Mouse (Mus musculus): ENCODE measurements around the gene Pla2g3.

Gene Pla2g3

GRCm38 (mm10) chr11:3494857-3495256, 6.8 kb downstream of the Pla2g3 start:
- DNase-seq (ENCODE audit: low spot score), result no peak

- DNase-seq (ENCODE audit: low spot score), result no peak
Measured at GRCm38 (mm10) chr11:3495496-3495895, 7.4 kb downstream of the Pla2g3 start.

GRCm38 (mm10) chr11:3496756-3497155, 8.7 kb downstream of the Pla2g3 start:
- no peak for DNase-seq (ENCODE audit: low spot score)

DNA sequence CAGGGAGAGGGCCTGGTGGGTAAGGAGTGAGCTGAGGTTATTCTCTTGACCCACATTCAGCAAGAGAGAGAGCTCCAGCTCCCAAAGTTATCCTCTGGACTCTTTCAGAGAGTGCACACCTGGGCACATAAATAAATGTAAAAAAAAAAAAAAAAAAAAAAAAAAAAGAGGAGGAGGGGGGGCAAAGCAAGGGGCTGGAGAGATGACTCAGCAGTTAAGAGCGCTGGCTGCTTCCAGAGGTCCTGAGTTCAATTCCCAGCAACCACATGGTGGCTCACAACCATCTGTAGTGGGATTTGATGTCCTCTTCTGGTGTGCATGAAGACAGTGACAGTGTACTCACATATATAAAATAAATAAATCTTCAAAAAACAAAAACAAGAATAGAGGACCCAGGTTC, 9.2 kb downstream of the Pla2g3 start:
- no peak for DNase-seq (ENCODE audit: low spot score)

- no peak for DNase-seq (ENCODE audit: low spot score)
Measured at GRCm38 (mm10) chr11:3502057-3502456, 14.0 kb downstream of the Pla2g3 start.

DNA sequence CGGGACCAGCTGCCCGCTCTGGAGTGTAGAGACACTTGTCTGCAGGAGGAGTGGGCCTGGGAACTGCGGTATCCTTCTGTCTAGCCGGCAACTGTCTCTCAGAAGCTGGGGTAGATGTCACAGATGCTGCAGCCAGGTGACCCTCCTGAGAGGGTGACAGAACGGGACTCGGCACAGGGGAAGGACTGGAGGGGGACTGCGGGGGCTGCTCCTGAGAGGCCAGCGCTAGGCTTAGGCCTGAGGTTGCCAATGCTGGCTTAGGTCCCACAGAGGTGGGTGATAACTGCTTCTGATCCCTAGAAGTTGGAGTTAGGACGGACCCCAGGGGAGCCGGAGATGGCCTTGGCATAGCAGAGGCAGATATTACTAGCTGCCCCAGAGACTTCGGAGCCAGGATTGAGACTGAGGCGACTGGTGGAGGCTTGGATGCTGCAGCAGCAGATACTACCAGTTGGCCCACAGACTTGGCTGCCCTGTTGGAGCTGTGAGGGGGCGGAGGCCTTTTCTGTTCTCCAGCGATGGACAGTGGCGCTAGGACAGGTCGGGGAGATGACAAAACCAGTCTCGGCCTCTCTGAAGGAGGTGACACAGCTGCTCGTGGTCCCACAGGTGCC, 14.5 kb downstream of the Pla2g3 start:
- no peak for DNase-seq (ENCODE audit: low spot score)

DNA sequence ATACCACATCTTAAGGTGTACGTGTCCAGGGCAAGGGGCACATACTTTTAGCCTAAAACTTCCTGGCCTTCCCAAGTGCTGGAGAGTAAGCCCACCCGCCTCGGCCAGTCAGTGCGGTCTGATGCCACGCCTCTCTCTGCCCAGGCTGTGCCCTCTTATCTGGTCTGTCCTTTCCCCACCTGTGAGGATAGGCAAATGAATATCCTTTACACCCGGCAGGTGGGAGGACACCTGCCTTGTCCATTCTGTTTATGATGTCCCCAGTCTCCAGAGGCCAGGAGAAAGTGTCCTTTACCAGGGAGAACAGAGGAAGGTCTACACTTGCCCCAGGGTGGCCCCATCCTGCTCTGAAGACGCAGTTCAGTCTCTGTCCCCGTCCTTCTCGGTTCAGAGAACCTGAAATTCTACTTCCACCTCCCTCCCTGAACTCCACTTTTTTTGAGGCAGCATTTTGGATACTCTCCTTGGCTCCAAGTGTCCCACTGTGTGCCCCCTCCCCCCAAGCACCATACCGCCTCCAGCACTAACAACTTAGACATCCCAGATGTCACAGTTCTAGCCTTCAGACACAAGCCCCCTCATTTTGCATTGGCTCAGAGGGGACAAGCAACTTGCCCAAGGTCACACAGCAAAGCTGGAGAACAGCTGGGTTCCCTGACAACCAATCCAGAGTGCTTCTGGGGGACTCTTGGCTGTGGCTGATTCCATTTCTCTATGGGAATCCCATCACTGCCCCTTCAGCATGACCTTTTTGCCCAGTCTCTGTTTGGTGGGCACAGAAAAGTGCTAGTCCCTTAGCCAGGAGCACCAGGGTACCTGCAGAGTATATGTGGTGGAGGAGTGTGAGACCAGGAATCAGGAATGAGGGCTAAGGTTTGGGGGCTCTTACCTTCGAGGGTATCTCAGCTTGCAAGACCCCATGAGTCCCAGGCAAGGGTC, 15.9 kb downstream of the Pla2g3 start:
- no peak for DNase-seq (ENCODE audit: low spot score)

- no peak for DNase-seq (ENCODE audit: low spot score)
Measured at GRCm38 (mm10) chr11:3508226-3508625, 20.1 kb downstream of the Pla2g3 start.

DNA sequence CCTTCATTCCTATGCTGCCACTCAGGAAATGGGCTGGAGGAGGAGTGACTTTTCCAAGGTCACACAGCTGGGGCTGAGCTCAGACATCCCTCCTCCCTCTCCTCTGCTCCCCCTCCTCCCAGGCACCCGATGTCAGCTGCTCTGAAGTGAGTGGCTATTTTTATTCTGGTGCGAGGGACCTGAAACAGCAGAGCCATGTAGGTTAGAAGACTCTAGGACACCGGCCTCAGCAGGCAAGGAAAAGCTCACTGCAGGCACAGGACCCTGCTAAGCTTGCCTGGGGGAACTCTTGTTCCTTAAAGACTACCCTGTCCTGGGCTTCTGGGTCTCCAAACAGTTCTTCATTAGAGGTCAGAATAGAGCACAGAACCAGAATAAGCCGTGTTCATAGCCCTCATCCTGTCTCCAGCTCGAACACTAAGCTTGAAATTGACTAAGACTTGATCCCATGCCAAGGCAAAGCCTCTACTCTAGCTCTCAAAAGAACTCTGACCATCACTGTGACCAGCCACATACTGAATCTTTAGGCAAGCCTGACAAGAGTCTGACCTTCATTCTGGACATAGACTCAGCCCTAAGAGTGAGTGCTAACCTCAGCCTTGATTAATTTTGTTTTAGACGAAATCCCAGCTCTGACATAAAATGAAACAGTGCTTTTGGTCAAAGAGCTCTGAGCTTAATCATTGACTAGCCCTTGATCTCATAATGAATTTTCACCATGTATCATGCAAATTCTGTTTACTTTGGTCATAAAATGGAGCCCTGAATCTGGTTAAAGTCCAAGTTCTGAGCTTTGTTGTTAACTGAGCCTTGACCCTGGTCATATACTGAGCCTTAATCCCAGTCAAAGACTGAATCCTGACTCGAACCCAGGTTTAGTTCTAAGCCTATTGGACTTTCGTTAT, 21.3 kb downstream of the Pla2g3 start:
- no peak for DNase-seq (ENCODE audit: low spot score)

DNA sequence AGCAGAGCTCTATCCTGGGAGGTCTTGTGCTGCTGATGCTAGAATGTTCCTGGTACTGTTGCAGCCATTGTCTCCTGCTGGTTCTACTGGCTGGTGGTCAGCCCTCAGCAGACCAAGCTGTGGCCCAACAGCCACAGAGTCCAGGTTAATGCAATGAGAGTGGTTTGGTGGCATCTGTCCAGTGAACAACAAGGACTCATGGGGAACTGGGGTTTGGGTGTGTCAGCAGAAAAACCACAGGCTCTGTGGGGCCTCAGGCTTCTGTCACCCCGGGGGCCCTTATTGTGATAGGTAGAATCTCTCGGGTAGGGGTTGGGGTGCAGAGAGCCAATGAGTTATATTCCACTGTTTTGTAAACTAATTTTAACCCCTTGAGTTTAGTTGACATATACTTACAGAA, 22.2 kb downstream of the Pla2g3 start:
- DNase-seq (ENCODE audit: low spot score), result no peak

GRCm38 (mm10) chr11:3513291-3513690, 25.2 kb downstream of the Pla2g3 start:
- DNase-seq (ENCODE audit: low spot score), result no peak

DNA sequence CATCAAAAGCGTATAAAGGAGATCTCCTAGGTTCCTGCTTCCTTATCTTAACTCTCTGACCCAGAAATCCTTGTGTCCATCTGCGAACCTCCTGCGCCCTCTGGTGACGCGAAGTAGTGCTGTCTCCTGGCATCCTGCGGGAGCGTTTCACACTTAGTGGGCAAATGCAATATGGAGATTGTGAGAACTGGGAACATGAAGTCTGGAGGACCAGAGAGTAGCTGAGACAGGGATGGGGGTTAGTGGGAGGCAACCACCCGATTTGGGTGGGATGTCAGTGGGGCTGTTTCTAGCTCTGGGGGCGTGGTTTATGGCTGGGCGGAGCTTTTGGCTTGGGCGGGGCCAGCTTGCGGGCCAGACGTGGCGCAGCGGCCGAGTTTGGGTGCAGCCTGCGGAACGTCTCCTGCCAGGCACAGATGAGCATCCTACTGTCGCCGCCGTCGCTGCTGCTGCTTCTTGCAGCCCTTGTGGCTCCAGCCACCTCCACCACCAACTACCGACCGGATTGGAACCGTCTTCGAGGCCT, 26.5 kb downstream of the Pla2g3 start, which contains the start of gene Selenom:
Selenom (plus strand) TSS at position 156 of the 526 bp plus-strand sequence.
- peak; percentile 89 for DNase-seq (ENCODE audit: low spot score)

DNA sequence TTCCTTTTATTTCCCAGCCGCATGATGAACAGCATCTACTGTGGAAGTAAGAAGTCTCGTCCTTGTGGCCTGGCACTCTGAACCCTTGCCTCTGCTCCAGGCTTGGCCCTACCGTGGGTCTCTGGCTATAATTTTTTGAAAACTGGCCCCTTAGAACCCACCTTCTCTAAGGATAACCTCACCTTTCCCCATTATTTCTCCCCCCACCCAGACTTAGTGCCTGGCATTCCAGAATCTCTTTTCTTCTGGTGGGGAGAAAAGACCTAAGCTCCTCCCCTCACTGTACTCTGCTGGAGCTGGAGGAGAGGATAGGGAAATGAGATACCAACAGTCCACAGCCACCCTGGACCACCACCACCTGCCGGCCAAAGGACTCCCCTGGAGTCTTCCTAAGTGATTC, 27.1 kb downstream of the Pla2g3 start:
- peak; percentile 15 for DNase-seq (ENCODE audit: low spot score)

GRCm38 (mm10) chr11:3515637-3516036, 27.6 kb downstream of the Pla2g3 start:
- DNase-seq (ENCODE audit: low spot score), result no peak

- DNase-seq (ENCODE audit: low spot score), result no peak
Measured at GRCm38 (mm10) chr11:3516121-3516520, 28.0 kb downstream of the Pla2g3 start.

DNA sequence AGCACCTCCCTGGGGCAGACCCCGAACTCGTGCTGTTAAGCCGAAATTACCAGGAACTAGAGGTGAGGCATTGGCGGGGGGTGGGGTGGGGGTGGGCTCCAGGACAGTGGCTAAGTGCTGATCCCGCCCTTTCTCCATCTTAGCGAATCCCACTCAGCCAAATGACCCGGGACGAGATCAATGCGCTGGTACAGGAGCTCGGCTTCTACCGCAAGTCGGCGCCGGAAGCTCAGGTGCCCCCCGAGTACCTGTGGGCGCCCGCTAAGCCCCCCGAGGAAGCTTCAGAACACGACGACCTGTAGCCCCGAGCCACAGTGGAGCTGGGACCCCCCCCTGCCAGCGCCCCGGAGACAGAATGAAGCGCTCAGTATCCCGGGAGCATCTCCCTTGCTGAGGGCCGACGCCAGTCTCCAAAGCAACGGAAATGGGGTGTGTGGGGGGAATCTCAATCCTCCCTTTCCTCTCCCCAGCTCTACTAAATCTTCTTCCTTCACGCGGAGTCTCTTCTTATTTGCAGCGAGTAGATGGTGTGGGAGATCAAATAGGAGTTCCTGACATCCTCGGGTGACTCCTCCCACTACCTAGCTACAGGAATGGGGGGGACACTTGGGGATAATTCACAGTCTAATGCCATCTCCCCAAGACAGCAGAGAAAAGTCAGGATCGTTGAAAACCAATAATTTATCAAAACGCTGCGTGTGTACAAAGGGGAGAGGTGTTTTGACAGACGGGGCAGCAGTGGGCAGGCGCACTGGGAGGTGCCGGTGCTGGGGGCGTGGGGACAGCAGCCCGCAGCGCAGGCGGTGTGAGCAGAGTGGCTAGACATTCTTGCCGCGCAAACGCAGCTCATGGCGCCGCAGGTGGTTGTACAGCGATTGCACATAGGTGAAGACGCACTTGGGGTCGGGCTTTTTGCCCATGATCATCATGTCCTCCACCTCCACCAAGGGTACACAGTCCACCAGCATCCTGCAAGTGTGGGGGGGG, 29.1 kb downstream of the Pla2g3 start:
- DNase-seq (ENCODE audit: low spot score), result peak; percentile 58

DNA sequence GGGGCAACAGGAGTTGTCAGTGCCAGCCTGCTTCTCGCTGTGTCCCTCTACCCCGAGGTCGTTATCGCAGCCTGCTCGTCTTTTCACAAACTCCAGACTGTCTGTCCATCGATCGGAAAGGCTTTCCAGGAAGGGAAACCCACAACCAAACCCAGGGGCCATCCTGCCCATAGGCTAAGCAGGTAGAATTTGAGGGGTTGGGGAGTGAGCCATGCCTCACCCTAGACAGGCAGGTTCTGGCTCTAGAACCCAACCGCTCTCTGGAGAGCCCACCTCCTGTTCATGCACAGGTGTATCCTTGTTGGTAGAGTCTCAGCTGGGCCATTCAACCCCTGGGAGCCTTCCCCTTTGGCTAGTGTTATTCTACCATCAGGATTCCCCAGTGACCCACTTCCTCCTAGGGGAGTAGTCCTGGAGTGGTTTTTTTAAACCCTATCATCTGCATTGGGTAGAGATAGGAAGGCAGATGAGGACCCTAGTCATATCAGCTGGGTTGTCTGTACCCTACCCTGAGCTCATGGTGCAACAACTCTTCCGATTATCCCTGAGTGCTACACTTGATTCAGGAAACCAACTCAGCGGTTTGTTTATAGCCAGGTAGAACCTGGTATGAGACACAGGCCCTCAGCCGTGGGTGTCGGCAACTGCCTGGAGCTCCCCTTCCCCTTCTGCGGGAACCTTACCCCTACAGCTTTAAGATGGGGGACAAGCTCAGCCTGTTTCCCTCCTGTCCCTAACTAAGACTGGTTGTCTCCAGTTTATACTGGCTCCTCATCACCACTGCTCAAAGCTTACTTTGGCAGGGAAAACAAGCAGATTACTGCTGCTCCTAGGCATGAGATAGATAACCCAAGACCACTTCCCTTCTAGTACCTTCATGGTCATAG, 30.0 kb downstream of the Pla2g3 start:
- DNase-seq (ENCODE audit: low spot score), result no peak

DNA sequence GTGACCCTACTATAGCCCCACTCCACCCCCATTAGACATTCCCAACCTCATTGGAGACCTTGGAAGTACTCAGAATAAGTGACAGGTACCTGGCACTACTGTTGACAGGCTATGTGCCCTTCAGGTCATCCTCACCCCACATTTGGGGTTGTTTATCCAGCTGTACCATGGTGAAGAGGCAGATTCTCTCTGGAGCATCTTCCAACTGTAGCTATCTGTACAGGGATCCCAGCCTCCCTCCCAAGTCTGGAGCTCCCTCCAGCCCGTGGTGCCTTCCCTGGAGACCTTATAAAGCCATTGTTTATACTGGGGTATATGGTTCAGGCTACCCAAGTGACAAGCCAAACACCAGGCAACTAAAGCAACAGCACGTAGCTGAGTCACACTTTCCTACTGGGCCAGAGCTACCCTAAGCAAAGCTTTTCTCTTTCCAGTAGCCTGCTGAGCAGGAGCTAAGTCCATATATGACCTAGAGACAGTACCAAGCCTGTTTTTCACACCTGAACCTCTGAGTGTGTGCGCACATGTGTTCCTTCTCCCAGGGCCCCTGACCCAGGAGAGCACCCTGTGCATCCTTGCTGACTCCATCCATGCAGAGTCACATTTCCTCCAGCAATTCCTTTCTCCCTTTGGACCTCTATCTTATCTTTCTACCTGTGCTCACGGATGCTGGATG, 31.1 kb downstream of the Pla2g3 start:
- no peak for DNase-seq (ENCODE audit: low spot score)

GRCm38 (mm10) chr11:3519756-3520398, 31.8 kb downstream of the Pla2g3 start:
- no peak for DNase-seq (ENCODE audit: low spot score)
